Mouse (Mus musculus) liver, postnatal 0 days (tissue): ENCODE measurements around the gene Chic2. TPM values are rescaled to one million over a fixed set of nuclear protein-coding genes. Genes with fewer than 3 reads are reported as not detected.

Experiments
- ATAC-seq: fragments of 200-750 bp; cut with Nextera tagmentation; 2 replicates; pipeline ENCODE4 v1.8.0; 2017; ENCODE audit warnings: mild to moderate bottlenecking, moderate library complexity
- DNase-seq: peaks from one replicate; pipeline ENCODE4 v3.0.0-alpha.2; 2016
- H3K27ac ChIP-seq: fragments of 300-500 bp; sonication (generic); 2 replicates; pipeline ENCODE4 v1.5.1; 2014; ENCODE audit warnings: antibody characterized with exemption, moderate library complexity, mild to moderate bottlenecking, low read depth
- H3K27me3 ChIP-seq: fragments of 300-500 bp; sonication (generic); 2 replicates; pipeline ENCODE4 v1.6.1; 2014; ENCODE audit warnings: low read length, control low read depth, mixed read lengths; ENCODE audit not compliant: insufficient read depth
- H3K36me3 ChIP-seq: fragments of 300-500 bp; sonication (generic); replicated peaks from 2 replicates; pipeline ENCODE4 v1.6.1; 2014; ENCODE audit warnings: mild to moderate bottlenecking, control low read depth, low read length, moderate library complexity, mixed read lengths; ENCODE audit not compliant: insufficient read depth
- H3K4me1 ChIP-seq: fragments of 300-500 bp; sonication (generic); 2 replicates; pipeline ENCODE4 v1.6.1; 2014; ENCODE audit warnings: antibody characterized with exemption, mild to moderate bottlenecking, control low read depth; ENCODE audit not compliant: insufficient read depth
- H3K4me2 ChIP-seq: fragments of 300-500 bp; sonication (generic); 2 replicates; pipeline ENCODE4 v1.6.1; 2014; ENCODE audit warnings: low read depth, mild to moderate bottlenecking, low read length, moderate library complexity, mixed read lengths
- H3K4me3 ChIP-seq: fragments of 300-500 bp; sonication (generic); 2 replicates; pipeline ENCODE4 v1.5.1; 2014; ENCODE audit warnings: low read depth, low read length
- H3K9ac ChIP-seq: fragments of 300-500 bp; sonication (generic); replicated peaks from 2 replicates; pipeline ENCODE4 v1.6.1; 2014; ENCODE audit warnings: mild to moderate bottlenecking, moderate library complexity
- H3K9me3 ChIP-seq: fragments of 300-500 bp; sonication (generic); 2 replicates; pipeline ENCODE4 v1.6.1; 2016; ENCODE audit warnings: mild to moderate bottlenecking, control low read depth, low read length, mixed read lengths
- CTCF ChIP-seq: sonication (generic); IDR thresholded peaks from 2 replicates; pipeline ENCODE4 v1.5.1; 2016; ENCODE audit warnings: antibody characterized with exemption, low read depth
- EP300 ChIP-seq: IDR thresholded peaks from 2 replicates; pipeline ENCODE4 v1.6.1; 2016; ENCODE audit warnings: antibody characterized with exemption, low read depth, mild to moderate bottlenecking
- WGBS: fragments of 180-500 bp; shearing (Covaris S2); extraction: QIAGEN DNeasy Blood & Tissue Kit; methylation state at CpG from one replicate; pipeline ENCODE4 v1.1.7; 2014; ENCODE audit not compliant: insufficient replicate concordance; 5-methylcytosine and 5-hydroxymethylcytosine counted together
- polyA plus RNA-seq: library from polyadenylated mRNA; unstranded; fragments of >200 nt; fragmentation: Nextera tagmentation; extraction: Ambion mirVana; gene quantifications from 2 replicates; pipeline ENCODE4 v1.2.1, GENCODE M21; 2015

Chic2 gene
- polyA plus RNA-seq, 1 experiment from 2014 or later, result 27.8 TPM

DNA sequence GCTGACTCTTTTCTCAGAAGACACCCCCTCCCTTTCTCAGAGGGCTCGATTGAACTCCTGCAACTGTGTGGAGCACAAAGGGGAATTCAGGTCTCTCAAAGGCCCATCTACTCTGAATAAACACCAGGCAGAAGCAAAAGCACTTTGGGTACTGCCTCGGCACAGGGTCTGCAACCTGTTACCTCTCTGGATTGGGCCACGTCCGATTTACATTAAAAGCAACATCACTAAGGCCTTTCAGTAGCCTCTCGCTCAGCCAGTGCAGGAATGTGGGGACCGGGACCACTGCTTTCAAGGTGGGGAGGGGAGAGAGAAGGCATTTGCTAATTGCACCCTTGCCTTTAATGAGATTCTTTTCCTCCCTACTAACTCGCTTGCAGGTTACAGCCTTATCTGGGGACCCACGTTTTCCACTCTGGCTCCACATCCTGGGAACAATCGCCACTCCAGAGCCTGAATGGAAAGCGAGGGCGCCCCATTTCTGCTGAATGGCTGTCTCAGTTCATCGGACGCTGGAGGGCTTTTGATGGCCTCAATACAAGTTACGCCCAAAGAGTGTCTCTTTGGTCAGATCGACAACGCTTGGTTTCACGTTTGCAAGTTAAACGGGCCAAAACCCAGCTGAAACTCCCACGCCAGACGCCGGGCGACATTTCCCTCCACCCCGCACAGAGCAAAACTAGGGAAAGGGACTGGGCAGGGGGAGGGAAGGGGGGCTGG, 26.2 kb upstream of the Chic2 start:
- no peaks in the 10 kb centered on the region for H3K36me3 ChIP-seq
- ATAC-seq (no peak), DNase-seq (no peak)
- H3K27me3 ChIP-seq, result peaks cover 81% of the 10 kb centered on the region
- 5% methylated on average over 23 of the region's 23 CpGs for WGBS
- H3K9me3 ChIP-seq, result no peaks in the 10 kb centered on the region
- TF ChIP-seq CTCF (no peak), EP300 (no peak)
- no peak overlapping the region for H3K4me2 ChIP-seq
- no peak overlapping the region for H3K4me3 ChIP-seq
- H3K27ac ChIP-seq, result no peak overlapping the region
- no peak overlapping the region for H3K9ac ChIP-seq
- peaks cover 13% of the 10 kb centered on the region for H3K4me1 ChIP-seq

DNA sequence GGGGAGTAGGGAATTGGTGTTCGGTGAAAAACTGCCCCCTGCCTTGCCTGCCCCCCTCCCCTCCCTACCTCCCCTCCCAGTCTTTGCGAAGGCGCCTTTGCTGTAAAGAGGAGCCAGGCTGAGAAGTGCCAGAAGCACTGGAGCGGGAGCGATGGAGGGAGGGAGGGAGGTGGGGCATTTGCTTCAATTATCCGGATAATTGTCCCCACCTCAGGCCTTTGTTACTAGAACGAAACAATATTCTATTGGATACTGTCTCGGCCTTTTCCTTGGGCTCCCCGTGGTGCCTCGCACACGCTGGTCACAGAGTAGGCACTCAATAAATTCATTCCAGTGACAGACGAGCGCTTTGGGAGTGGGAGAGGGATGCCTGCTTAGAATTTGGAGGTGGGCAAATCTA, 25.6 kb upstream of the Chic2 start:
- DNase-seq, result no peak
- H3K9me3 ChIP-seq, result no peaks in the 10 kb centered on the region
- WGBS, result 6% methylated on average over 13 of the region's 13 CpGs

DNA sequence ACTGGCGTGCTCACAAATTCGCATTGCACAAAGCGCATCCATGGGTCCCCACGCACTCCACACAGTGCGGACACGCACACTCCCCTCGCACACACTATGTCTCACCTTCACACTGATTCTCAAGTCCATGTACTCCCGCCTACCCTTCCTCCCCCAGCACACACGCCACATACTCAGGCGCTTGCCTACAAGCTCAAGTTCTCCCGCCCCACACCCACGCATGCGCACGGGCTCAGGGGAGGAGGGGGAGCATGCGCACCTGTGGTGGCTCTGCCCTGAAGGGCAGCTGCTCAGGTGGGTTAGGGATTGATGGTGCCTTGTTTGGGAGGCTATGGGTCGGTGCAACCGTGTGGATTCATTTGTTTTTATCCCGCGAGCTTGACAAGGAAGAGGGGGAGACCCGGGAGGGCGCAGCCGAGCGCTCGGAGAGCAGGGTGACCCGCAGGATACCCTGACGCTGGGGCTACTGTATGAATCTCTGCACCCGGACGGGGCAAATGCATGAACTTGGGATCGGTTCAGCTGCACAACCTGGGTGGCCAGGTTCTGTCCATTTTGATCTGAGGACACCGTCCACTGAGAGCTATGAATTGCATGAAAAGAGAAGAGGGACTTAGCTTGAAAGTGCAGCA, 22.7 kb upstream of the Chic2 start:
- H3K4me3 ChIP-seq, result peak overlapping the region; percentile 45
- no peak overlapping the region; the same call in 1 of the 2 replicates for H3K9ac ChIP-seq
- 2% methylated on average over 30 of the region's 30 CpGs for WGBS
- H3K27me3 ChIP-seq, result peaks cover 45% of the 10 kb centered on the region
- H3K36me3 ChIP-seq, result no peaks in the 10 kb centered on the region
- H3K4me1 ChIP-seq, result peaks cover 13% of the 10 kb centered on the region
- ATAC-seq (peak; percentile 50; the same call in 1 of the 2 replicates), DNase-seq (peak; percentile 71)
- TF ChIP-seq EP300, result no peak
- no peak for TF ChIP-seq CTCF
- H3K4me2 ChIP-seq, result peak overlapping the region; percentile 76
- no peaks in the 10 kb centered on the region for H3K9me3 ChIP-seq
- H3K27ac ChIP-seq, result no peak overlapping the region

More for the DNA sequence above, 25.6 kb upstream of the Chic2 start:
- no peak overlapping the region for H3K27ac ChIP-seq
- TF ChIP-seq CTCF (no peak), EP300 (no peak)
- peaks cover 74% of the 10 kb centered on the region for H3K27me3 ChIP-seq
- H3K36me3 ChIP-seq, result no peaks in the 10 kb centered on the region
- no peak overlapping the region for H3K4me3 ChIP-seq
- ATAC-seq, result no peak
- no peak overlapping the region for H3K4me2 ChIP-seq
- no peak overlapping the region for H3K9ac ChIP-seq
- H3K4me1 ChIP-seq, result peaks cover 13% of the 10 kb centered on the region

DNA sequence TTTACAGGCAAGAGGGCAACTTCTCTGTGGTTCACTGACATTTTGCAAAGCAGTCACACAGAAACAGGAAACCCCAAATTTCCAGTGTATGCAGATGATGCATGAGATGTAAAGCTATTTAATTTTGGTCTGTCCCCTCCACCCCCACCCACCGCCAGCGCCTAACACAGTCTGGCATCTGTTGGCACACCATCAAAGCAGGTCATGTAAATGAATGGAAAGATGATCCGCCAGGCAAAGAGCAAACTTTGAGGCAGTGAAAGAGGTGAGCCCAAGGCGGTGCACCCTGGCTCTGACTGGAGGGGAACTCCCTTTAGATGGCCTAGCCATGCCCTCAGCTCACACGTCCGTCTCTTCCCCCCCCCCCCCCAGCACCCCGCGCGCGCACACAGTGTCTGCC, 22.1 kb upstream of the Chic2 start:
- Histone ChIP-seq H3K4me3 (peak overlapping the region; percentile 45), H3K4me2 (peak overlapping the region; percentile 76), H3K27ac (no peak overlapping the region), H3K36me3 (no peaks in the 10 kb centered on the region), H3K27me3 (peaks cover 40% of the 10 kb centered on the region), H3K9me3 (no peaks in the 10 kb centered on the region), H3K4me1 (peaks cover 13% of the 10 kb centered on the region), H3K9ac (no peak overlapping the region; the same call in 1 of the 2 replicates)
- DNase-seq (no peak), ATAC-seq (no peak)
- no peak for TF ChIP-seq CTCF
- no peak for TF ChIP-seq EP300
- 4% methylated on average over 8 of the region's 10 CpGs for WGBS

DNA sequence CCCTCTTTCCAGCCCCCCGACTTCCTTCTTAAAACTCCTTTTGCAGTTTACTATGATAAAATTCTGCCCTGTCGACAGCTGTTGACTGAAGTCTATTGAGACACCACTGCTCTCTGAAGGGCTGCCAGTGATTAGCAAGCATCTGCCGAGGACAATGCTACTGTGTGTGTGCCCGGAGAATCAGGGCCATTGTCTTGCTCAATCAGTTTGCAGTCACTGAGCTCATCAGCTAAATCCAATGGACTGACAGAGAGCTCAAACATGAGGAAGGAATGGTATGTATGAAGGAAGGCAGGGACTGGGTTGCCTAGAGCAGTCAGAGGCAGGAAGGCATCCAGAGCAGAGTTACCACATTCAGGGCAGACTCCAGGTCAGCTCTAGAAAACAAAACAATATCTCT, 18.6 kb upstream of the Chic2 start:
- WGBS, result 40% methylated on average over 4 of the region's 4 CpGs
- TF ChIP-seq EP300 (no peak), CTCF (no peak)
- ATAC-seq, result peak; percentile 93

DNA sequence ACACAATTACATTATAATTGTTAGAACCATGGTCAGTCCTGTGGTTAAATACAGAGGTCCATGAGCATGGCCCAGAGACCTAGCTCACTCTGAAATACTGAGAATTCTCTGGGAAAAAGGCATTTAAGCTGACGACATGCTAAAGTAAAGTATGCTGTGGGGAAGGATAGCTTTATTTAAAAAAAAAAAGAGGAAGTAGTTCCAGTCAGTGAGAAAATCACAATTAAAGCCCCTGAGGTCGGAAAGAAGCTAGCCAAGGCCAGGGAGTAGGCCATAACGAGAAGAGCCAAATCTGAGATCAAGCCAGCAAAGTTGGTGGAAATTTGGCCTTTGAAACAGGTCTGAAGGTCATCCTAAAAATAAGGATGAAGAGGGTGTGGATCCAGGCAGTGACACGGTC, 6.5 kb upstream of the Chic2 start:
- no peak overlapping the region for H3K4me2 ChIP-seq
- no peaks in the 10 kb centered on the region for H3K36me3 ChIP-seq
- H3K9ac ChIP-seq, result no peak overlapping the region
- TF ChIP-seq EP300 (no peak), CTCF (no peak)
- H3K4me1 ChIP-seq, result peaks cover 2% of the 10 kb centered on the region; the same call in 1 of the 2 replicates
- H3K4me3 ChIP-seq, result no peak overlapping the region
- DNase-seq (no peak), ATAC-seq (no peak)
- no peaks in the 10 kb centered on the region for H3K9me3 ChIP-seq
- WGBS, result 37% methylated on average over 4 of the region's 4 CpGs
- no peaks in the 10 kb centered on the region for H3K27me3 ChIP-seq
- no peak overlapping the region for H3K27ac ChIP-seq

More for the DNA sequence above, 18.6 kb upstream of the Chic2 start:
- no peaks in the 10 kb centered on the region for H3K36me3 ChIP-seq
- peaks cover 9% of the 10 kb centered on the region for H3K4me1 ChIP-seq
- no peak for DNase-seq
- H3K27me3 ChIP-seq, result peaks cover 5% of the 10 kb centered on the region; the same call in 1 of the 2 replicates
- no peak overlapping the region for H3K4me3 ChIP-seq
- no peak overlapping the region for H3K4me2 ChIP-seq
- no peak overlapping the region for H3K27ac ChIP-seq
- H3K9ac ChIP-seq, result no peak overlapping the region
- H3K9me3 ChIP-seq, result no peaks in the 10 kb centered on the region
